Mouse (Mus musculus) T-cell, adult 2 months (primary cell): ENCODE results near the gene Csrp3.

Experiments
- DNase-seq: peaks from one replicate; pipeline ENCODE4 v3.0.0; 2022; ENCODE audit warnings: low spot score

Gene Csrp3

DNA sequence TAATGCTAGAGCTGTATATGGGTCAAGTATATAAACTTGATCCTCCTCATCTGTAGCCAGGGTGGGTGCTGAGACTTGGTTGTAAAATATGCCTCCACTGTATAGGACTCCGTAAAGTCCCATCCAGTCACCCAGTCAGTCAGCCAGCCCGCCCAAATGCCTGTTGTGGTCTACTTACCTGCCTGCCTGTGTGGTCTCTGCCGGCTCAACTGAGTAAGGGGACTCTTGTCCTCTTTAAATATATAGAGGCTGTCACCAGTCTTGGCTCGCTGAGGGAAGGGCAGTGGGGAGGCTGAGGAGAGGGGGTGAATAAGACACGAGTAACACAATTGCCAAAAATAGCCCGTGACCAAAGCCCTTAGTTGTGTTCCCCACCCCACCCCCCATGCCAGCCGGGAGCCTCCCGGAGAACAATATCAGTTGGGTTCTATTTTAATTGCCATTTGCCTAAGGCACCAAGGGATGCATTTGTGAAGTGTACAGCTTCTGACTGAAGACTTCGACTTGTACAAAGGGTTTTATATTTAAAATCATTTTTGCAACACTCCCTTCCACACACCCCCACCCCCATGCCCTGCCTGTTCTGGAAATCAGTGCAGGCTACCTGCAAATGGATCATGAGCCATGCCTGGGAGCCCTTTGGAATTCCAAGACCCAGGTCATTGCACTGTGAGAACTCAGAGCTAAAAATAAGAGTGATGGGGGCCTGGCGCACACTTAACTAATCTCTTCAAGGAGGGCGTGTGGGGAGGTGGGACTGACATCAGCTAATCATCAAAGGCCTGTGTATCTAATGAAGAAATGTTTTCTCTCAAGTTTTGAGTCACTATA, at the start of gene Csrp3:
Csrp3 (minus strand) TSS at position 214 of the 831 bp plus-strand sequence.
- no peak for DNase-seq

DNA sequence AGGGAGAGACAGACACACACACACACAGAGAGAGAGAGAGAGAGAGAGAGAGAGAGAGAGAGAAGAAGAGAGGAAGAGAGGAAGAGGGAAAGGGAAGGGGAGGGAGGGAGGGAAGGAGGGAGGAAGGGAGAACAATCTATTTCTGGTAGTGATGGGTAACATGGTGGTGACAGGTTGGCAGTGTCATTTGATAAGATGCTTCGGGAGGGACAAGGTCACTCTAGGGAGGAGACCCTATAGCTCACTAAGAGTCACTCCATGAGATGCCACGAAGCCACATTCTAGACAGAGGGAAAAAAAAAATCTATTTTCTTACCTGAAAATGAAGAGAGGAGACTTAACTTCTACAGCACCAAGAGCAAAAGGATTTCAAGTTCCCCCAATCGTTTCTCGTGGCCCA, 48.2 kb upstream of the Csrp3 start:
- no peak for DNase-seq

DNA sequence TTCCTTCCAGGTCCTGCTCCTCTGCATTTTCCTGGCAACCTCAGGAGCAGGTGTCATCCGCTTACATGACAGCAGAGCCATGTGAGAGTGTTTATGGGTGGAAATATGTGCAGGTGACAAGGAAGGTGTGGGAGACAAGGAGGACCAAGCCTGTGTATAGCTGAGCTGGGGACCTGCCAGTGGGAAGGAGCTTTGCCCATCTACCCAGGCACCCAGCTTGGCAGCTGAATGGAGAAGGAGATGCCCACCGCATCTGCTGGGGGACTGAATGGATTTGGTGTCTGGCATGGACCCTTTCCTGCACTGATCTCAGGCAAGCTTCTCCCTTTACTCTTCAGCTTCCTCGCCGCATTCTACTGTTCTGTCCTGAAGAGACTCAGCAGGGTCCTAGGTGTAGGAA, 47.6 kb upstream of the Csrp3 start:
- DNase-seq = no peak

DNA sequence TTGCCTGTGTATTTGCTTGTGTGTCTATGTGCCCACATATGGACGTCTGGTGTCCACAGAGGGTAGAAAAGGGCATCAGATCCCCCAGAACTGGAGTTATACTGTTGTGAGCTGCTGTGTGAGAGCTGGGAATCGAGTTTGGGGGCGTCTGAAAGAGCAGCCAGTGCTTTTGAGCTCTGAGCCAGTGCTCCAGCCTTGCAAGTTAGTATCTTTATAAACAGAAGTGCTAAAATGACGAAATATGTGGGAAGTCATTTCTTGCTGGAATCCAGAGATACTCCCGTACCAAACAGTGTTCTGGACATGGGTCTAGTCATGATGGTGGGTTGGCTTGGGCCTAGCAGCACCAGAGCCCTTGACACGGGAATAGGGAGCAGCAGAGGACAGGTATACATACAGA, 46.9 kb upstream of the Csrp3 start:
- no peak for DNase-seq

DNA sequence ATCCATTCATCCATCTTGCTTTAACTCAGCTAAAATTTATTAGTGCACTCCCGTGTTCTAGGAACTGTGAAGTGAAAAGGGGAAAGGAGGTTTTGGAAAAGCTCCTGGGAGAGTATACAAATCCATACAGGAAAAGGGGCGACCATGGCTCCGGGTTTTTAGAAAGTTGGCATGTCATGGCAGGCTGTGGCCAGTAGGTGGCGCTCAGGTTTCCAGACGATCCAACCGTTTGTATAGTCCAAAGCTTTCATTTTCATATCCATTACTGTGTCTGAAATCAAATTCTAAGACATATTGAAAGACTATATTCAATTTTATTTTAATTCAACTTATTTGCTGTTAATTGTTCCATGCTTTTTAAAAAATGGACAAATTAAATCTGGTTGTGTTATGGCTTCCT, 46.3 kb upstream of the Csrp3 start:
- peak; percentile 40 for DNase-seq

DNA sequence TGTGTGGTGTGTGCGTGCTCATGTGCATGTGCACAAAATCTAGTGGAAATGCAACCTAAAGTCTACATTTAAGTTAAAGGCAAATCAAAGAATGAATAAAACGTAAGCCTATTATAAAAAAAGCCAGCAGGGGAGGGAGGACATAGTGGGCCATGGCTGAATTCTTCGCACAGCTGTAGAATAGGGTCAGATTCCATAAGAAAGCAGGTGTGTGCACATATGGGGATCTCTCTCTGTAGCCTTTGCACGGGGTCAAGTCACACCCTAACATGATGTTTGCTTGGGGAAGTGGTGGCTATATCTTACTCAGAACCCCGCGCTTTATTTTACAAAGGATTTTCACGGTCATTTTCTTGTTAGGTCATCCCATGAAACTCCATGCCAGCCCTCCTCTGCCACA, 45.3 kb upstream of the Csrp3 start:
- DNase-seq = no peak

DNA sequence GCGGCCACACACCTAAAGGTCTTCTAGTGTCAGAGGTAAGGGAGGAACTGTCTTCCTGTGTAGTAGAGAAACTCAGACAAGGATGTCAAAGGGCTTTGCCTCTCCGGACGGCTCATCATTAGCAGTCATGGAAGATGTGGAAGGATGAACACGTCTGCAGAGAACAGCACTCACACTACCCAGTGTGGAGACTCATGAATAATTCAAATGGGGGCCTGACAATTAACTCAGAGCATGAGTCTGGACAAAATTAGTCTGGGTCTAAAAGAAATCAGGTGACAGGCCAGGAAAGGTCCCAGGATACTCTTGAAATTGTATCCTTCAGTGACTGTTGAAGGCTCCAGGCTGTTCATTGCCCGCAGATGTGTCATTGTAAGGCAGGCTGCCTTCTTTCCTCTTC, 43.2 kb upstream of the Csrp3 start:
- DNase-seq = no peak

DNA sequence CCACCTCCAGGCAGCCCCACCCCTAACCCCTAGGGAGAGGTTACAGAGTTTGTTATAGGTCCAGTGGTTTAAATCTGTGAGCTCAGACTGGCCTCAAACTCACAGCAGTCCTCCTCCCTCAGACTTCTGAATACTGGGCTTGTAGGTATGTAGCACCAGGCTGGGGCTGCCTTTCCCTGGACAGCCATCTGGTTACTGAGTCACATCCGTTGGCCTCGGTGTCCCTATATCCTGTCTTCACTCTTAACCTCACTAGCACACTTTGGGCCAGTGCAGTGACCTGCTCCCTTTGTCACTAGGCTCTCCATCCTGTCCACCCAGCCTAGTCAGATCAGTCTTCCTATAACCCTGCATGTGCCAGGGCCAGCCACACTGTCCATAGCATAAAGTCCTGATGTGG, 40.9 kb upstream of the Csrp3 start:
- DNase-seq = no peak

DNA sequence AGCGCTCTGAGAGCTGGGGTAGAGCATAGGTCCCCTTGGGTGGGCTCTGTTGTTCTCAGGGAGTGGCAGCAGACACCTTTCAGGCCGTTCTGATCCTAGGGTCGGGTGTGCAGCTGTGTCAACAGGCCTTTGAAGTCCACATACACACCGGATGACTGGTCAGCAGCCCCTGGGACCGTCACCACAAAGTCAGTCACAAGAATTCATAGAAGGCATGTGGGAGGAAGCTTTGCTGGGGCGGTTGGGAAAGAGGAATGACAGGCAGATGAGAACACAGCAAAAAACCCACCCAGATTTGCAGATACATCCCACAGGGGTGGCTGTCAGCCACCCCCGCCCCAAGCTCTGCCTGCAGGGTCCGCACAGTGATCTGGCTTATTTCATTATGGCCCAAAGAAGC, 40.1 kb upstream of the Csrp3 start:
- DNase-seq = no peak

DNA sequence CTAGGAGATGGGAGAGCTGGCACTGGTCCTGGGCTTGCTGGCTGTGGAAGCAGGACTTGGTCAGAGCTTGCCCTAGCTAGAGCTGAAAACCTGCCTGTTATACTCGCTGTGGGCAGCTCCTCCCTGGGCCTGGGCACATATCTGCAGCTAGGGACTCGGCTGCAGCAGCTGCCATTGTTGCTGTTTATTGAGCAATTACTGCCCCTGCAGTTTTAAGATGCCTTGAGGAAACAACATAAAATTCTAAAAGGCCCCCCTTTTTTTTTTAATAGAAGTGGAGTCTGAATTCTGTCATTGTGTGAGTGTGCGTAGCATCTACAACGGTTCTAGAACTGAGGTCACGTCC, 36.4 kb upstream of the Csrp3 start:
- no peak for DNase-seq

DNA sequence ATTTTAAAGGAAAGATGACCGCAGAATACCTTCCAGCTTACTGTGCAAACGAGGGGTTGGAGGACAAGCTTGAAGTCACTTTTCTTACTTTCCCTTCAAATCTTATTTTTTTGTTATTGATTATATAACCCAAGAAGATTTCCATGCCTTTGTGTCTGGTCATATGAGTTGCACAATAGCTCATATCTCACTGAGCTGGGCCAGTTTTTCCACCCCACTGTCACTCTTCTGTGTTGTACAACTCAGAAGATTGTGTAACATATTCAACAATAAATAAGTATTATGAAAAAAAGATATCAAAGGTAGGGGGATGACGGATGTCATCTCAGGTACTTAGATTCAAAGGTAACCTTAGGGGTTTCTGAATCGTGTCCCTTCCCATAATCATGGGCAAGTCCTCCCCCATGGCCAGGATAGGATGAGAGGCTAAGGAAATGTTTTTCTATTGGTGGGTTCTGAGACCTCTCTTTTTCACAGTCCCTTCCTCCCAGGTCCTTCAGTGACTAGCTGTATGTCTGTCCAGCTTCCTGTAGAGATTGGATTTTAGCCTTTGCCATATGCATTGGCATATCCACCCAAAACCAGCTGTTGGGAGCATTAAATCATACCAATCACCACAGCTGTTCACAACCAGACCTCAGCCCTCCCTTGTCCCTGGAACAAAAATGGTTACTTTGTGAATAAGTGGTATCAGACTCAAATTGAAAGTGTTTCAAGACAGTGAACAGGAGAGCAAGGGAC, 35.9 kb upstream of the Csrp3 start:
- DNase-seq = no peak

DNA sequence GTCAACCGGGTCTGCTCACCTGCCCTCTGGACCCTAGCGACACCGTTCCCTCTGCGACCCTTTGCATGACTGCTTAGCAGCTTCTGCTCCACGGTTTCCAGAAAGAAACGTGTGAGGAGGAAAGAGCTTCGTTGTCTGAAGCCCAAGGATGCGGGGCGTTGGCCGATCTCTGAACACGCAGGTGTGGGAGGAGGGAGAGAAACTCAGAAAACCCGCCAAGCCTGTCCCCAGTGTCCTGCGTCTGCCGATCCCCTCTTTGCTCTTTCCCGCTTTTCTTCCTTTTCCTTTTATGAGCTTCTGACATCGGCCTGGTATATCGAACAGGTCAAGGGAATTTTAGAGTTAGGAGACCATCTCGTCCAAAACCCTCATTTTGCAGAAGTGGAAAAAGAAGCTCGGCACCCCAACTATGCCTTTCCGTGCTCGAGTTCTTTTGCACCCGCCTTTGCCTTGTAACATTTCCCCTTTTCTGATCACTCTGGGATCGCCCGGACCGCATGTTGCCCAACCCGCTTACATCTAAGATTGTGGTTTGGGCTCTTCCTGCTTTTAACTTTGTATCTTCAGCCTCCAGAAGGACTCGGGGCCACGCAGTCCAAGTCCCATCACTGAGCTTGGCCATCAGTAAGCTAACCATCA, 34.3 kb upstream of the Csrp3 start:
- DNase-seq = no peak

DNA sequence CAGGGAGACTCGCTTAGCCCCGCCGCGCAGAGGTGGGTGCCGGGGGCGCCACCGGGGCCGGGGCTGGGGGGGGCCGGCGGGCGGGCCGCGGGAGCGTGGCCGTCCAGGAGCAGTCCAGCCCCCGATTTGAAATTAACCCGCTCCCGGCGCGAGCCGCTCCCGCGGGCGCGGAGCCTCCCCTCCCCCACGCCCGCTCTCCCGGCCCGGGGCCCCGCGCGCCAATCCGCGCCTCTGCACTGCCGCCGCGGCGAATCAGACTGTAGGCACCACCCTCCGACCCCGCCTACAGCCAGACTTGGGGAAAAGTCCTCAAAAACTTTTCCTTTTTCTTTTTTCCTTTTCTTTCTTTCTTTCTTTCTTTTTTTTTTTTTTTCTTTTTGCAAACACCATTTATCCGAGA, 33.7 kb upstream of the Csrp3 start, which contains the start of gene E2f8:
E2f8 (minus strand) TSS at position 111 of the 400 bp plus-strand sequence.
- DNase-seq = peak; percentile 10

DNA sequence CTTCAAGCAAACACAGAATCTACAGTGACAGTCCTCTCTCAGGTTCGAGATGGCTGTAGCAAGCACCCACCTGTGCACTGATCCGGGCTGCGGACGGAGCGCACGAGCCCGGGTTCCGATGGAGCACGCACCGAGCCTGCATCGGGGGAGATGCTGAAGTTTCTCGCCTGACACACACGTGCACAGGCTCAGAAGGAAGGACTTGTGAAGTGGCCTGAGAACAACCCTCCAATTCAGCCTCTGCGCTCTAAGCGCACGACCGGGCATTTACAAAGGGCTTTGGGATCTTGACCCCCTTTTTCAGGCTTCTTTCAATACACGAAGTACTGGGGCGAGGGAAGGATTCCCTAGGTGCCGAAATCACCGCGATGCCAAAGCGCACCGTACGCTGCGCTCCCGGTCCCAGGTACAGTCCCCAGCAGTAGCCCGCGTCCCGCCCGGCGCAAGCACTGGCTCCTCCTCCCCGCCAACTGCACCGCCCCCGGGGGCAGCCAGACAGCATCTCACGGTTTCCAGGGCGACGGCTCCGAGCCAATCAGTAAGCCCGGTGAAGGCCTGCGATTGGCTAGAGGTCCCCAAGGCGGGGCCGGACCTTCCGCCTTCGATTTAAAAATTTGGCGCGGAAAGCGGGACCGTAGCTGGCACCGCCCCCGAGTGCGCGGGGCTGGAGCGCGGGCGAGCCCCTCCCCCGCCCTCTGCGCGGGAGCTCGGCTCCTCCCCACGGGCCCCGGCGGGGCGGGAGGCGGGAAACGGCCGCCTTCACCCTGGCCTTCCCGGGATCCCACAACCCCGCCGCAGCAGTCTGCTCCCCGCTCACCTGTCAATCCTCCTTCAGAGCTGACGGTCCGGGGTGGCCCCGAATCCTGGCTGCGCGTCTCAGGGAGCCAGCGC, 33.0 kb upstream of the Csrp3 start:
- peak; percentile 88 for DNase-seq

DNA sequence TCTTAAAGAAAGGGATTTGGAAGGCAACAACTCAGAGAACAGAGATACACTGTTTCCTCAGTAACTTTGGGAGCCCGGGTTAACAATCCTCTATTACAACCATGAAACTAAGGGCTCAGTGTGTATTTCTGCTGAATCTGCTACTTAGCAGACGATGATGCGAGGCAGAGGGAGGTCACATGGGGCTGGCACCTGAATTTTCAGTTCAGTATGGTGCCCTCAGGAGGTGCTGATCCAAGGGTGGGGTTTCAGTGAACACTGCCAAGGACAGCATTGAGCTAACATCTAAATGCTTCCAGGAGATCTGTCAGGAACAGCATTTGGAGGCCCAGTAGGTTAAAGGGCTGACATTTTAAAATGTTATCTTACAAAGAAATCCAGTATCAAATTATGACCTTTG, 31.7 kb upstream of the Csrp3 start:
- no peak for DNase-seq

DNA sequence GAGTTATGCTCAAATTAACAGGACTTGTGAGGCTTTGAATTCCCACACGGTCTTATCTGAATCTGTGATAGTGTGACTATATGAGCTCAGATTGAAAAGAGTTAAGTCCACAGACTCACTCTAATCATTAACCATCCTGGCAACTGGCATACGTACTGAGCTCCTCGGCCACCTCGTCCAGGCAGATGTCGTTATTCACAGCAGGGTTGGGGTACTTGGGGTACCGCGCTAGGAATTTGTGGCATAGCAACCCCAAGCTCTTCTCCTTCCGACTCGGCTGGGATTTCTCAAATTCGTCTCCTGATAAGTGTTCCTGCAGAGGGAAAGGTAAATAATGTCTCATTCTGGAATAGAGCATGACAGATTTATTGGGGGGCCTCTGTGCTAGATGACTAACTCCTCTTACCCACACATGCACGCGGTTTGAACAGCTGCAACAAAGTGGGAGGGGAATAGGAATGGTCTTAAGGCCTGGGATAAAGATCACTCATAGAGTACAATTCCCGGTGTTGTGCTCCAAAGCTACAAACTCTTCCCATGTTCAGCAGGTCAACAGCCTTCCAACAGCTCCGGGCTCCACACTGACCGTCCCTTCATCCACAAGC, 30.1 kb upstream of the Csrp3 start:
- DNase-seq = no peak

DNA sequence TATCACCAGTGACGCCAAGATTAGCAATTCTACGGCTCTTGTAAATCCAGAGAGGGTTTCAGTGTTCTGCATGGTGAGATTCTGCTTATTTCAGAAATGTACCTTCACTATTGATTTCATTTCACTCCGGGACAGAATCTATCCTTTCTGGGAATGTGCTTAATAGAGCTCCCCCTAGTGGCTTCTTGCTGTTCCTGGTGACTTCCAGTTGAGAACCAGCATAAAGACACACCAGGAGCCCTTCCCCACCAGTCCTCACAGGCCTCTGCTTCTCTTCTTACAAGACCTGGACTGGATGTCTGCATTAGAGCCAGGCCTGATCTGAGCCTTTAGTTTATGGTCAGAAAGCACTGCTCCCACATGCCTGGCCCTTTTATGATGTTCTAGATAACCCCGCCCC, 28.7 kb upstream of the Csrp3 start:
- DNase-seq = peak; percentile 25

DNA sequence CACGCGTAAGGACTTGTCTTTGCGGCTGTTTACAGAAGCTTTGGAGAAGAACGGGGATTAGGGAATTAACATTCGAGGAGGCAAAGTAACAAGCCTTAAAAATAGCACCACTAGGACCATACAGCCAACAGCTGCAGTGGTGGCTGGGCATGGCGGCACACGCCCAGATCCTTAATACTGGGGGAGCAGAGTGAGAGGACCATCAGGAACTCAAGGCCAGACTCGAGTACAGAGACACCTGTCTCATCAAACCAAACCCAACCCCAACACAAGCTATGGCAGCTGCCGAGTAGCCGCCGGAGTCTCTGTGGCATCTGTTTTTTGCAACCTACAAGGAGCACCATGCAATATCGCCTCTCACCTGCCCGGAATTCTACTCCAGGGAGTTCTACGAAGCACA, 27.3 kb upstream of the Csrp3 start:
- DNase-seq = no peak

DNA sequence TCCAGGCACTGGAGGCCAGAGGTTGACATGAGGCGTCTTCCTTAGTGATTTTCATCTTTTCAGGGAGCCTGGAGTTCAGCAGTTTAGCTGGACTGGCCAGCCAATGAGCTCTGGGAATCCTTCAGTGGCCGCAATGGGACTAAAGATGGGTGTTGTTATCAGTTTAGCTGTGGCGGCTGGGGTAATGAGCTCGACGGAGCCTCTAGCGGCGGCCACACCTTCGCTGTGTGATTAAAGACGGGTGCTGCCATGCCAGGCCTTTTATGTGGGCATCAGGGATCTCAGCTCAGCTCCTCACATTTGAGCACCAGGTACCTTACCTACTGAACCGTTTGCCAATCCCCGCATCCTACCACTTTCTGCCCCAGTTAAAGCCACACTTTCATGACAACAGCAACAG, 23.5 kb upstream of the Csrp3 start:
- no peak for DNase-seq

DNA sequence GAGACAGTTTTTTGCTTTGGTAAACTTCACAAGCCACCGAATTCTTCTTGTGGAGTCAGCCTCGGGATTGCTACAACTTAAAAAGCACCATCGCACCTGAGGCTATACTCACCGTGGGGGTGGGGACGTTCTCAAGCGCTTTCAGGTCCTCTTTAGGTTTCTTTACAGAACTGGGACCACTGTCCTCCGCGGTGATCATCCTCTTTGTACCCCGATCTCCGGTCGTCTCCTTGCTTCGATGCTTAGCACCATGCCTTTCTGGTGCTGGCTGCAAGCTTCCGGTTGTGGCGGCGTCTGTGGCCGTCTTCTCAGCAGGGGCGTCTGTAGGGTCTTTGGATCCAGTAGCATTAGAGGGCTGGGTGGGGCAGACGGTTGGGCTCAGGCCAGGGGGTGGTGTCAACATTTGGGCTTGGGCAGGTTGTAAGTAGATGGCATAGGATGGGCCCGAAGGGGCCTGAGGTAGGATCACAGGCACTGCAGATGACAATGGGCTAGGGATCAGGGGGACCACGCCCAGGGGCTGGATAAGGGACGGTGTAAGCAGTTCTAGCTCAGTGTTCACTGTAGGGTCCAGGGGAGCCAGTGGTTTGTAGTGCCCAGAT, 22.8 kb upstream of the Csrp3 start:
- DNase-seq = no peak

DNA sequence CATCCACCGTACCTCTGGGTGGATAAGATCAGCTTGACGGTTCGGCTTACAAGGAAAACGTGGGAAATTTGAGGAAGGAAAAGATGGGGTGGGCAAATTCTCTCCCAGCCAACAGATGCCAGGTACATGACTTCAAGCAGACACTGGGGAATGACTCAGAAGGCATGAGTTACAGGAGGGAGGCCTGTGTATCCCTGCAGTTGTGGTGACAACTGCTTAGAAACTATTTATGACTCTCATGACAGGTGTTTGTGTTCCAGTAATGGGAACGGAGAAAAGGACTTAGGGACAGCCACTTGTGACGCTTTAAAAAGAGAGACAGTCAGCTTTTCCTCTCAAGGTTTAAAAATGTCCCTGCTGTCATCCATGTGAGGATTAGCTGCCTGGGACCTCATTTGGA, 22.3 kb upstream of the Csrp3 start:
- no peak for DNase-seq
